Mouse (Mus musculus) heart, embryonic 13.5 days (tissue): ENCODE results near the gene Tnnt3. TPM values are rescaled to one million over a fixed set of nuclear protein-coding genes. Genes with fewer than 3 reads are reported as not detected.

Source experiments
- ATAC-seq: fragments of 200-750 bp; cut with Nextera tagmentation; 2 replicates; pipeline ENCODE4 v1.8.0; 2017; ENCODE audit warnings: moderate TSS enrichment; ENCODE audit not compliant: insufficient number of reproducible peaks, low FRiP score, low TSS enrichment; ENCODE audit errors: extremely low read depth
- H3K27ac ChIP-seq: fragments of 300-500 bp; sonication (generic); replicated peaks from 2 replicates; pipeline ENCODE4 v1.5.1; 2015; ENCODE audit warnings: moderate library complexity, mild to moderate bottlenecking, inconsistent platforms
- H3K27me3 ChIP-seq: fragments of 300-500 bp; sonication (generic); replicated peaks from 2 replicates; pipeline ENCODE4 v1.6.1; 2015; ENCODE audit warnings: mild to moderate bottlenecking, inconsistent platforms
- H3K36me3 ChIP-seq: fragments of 300-500 bp; sonication (generic); 2 replicates; pipeline ENCODE4 v1.6.1; 2015; ENCODE audit warnings: mild to moderate bottlenecking, inconsistent platforms
- H3K4me1 ChIP-seq: fragments of 300-500 bp; sonication (generic); 2 replicates; pipeline ENCODE4 v1.6.1; 2015; ENCODE audit warnings: inconsistent platforms
- H3K4me2 ChIP-seq: fragments of 300-500 bp; sonication (generic); 2 replicates; pipeline ENCODE4 v1.6.1; 2015; ENCODE audit warnings: inconsistent platforms, mild to moderate bottlenecking, moderate library complexity
- H3K4me3 ChIP-seq: fragments of 300-500 bp; sonication (generic); 2 replicates; pipeline ENCODE4 v1.5.1; 2015; ENCODE audit warnings: moderate library complexity, mild to moderate bottlenecking, inconsistent platforms
- H3K9ac ChIP-seq: fragments of 300-500 bp; sonication (generic); 2 replicates; pipeline ENCODE4 v1.6.1; 2015; ENCODE audit warnings: inconsistent platforms, mild to moderate bottlenecking, moderate library complexity
- H3K9me3 ChIP-seq: fragments of 300-500 bp; sonication (generic); 2 replicates; pipeline ENCODE4 v1.6.1; 2016; ENCODE audit warnings: inconsistent platforms
- whole genome bisulfite sequencing: fragments of 180-500 bp; shearing (Covaris S2); methylation state at CpG from one replicate; pipeline ENCODE4 v1.1.7; 2015; ENCODE audit warnings: mixed read lengths; 5-methylcytosine and 5-hydroxymethylcytosine counted together
- polyA plus RNA-seq: library from polyadenylated mRNA; unstranded; fragments of >200 nt; fragmentation: Nextera tagmentation; extraction: Ambion mirVana; gene quantifications from 2 replicates; pipeline ENCODE4 v1.2.1, GENCODE M21; 2015

Gene Tnnt3
- polyA plus RNA-seq, 1 experiment from 2014 or later = 4.0 TPM

DNA sequence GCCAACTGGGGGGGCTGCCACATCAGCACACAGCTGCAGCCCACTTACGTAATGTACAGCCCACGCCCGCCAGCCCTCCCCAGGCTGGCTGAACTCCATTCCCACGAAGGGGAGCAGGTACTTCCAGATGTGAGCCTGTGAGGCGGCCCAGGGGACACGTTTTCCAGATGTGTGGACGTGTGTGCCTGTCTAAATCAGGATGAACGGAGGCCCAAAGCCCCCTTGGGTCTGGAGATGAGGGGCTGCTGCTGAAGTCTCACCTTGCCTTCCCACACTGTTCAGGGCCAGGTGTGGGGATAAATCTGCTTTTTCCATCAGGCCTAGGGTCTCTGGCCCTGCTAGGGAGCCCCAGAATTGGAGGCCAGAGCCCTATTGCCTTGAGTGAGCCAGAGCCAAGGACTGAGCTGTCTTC, 11.9 kb upstream of the Tnnt3 start:
- Histone ChIP-seq H3K27ac (peak overlapping the region; percentile 99), H3K27me3 (no peaks in the 10 kb centered on the region), H3K4me3 (no peak overlapping the region), H3K4me2 (no peak overlapping the region), H3K9ac (peak overlapping the region; percentile 51), H3K36me3 (peaks cover 53% of the 10 kb centered on the region), H3K9me3 (no peaks in the 10 kb centered on the region), H3K4me1 (peaks cover 64% of the 10 kb centered on the region)
- ATAC-seq = no peak
- 60% methylated on average over 8 of the region's 8 CpGs for WGBS

DNA sequence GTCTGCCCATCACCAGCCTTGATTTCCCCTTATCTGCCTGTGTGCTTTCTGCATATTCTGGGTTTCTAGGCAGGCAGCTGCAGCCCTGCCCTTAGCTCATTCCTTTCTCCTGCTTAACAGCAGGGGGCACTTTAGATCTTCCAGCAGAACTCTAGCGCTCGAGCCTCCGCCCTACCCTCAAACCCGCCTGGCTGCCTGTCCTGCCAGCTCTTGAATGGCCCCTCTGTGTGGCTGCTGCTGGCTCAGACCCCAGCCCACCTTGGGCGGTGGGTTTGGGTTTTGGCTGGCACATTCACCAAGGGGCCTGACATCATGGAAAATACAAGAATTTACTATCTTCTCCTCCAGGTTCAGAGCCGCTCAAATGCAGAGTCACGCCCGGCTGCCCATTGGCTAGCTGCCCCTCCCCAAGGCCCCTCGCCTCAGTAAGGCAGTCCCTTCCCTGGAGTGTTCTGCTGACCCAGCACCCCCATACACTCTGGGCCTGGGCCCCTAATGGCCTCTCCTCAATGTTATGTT, 11.2 kb upstream of the Tnnt3 start:
- Histone ChIP-seq H3K36me3 (peaks cover 59% of the 10 kb centered on the region), H3K4me2 (peak overlapping the region; percentile 24; the same call in 1 of the 2 replicates), H3K9me3 (no peaks in the 10 kb centered on the region), H3K9ac (peak overlapping the region; percentile 72), H3K4me1 (peaks cover 58% of the 10 kb centered on the region), H3K4me3 (no peak overlapping the region), H3K27ac (peak overlapping the region; percentile 99), H3K27me3 (no peaks in the 10 kb centered on the region)
- ATAC-seq = no peak
- 22% methylated on average over 9 of the region's 9 CpGs for WGBS

DNA sequence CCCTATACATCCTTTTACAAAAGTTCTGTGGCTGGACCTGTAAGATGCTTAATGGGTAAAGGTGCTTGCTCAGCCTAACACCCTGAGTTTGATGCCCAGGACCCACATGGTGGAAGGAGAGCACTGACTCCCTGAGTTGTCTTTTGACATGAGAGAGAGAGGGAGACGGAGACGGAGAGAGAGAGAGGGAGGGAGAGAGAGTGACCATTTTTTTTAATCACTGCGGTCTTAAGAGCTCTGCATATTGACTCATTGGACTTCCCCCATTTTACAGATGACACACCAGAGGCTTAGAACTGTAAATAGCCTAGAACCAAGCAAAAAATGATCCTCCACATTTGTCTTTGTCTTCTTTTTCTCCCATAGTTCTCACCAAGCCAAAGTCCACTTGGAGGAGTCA, 10.6 kb upstream of the Tnnt3 start:
- Histone ChIP-seq H3K36me3 (peaks cover 62% of the 10 kb centered on the region), H3K9ac (peak overlapping the region; percentile 29; the same call in 1 of the 2 replicates), H3K4me1 (peaks cover 51% of the 10 kb centered on the region), H3K9me3 (no peaks in the 10 kb centered on the region), H3K27me3 (no peaks in the 10 kb centered on the region), H3K4me2 (no peak overlapping the region), H3K4me3 (no peak overlapping the region), H3K27ac (peak overlapping the region; percentile 99)
- no peak for ATAC-seq
- 72% methylated on average over 3 of the region's 3 CpGs for WGBS

DNA sequence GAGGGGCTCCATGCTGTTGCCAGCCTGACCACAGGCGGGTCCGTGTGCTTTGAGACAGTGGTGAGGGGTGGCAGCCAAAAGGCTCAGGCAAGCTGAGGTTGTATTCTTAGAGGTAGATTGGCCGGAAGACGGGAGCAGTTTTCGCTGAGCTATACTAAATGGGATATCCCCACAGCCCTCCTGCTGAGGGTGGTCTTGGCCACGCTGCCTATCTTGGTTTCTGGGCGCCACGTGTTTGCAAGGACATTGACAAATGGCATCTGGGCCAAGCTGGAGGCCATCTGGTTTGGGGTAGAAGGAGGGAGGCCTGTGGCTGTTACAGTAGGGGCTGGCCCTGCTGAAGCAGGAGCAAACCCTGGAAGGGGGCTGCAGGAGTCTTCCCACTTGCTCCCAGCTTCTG, 5.1 kb upstream of the Tnnt3 start:
- 69% methylated on average over 8 of the region's 8 CpGs for WGBS
- Histone ChIP-seq H3K27ac (peak overlapping the region; percentile 37; the same call in 1 of the 2 replicates), H3K4me2 (no peak overlapping the region)

DNA sequence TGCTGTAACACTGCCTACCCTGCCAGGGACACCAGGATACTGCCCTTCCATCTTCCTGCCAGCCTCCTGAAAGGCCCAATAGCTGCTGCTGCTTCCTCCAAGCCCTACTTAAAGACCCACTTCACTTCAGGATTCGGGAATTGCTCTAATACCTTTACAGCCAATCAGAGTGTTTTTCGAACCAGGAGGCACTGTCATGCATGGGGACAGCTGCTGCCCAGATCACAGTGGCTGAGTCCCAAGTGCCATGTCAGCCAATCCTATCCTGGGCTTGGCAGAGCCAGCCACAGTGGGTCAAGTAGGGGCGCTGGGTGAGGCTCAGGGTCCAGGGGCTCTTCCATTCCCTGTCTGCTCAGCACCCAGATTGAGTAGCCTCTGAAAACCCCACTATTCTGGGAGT, 2.5 kb upstream of the Tnnt3 start:
- Histone ChIP-seq H3K27me3 (no peaks in the 10 kb centered on the region), H3K27ac (no peak overlapping the region)
- whole genome bisulfite sequencing = 78% methylated on average over 3 of the region's 3 CpGs

More for the DNA sequence above, 5.1 kb upstream of the Tnnt3 start:
- H3K27me3 ChIP-seq = no peaks in the 10 kb centered on the region
- no peak overlapping the region for H3K4me3 ChIP-seq
- H3K36me3 ChIP-seq = peaks cover 47% of the 10 kb centered on the region
- no peak overlapping the region for H3K9ac ChIP-seq
- H3K9me3 ChIP-seq = no peaks in the 10 kb centered on the region
- H3K4me1 ChIP-seq = peaks cover 12% of the 10 kb centered on the region
- no peak for ATAC-seq

DNA sequence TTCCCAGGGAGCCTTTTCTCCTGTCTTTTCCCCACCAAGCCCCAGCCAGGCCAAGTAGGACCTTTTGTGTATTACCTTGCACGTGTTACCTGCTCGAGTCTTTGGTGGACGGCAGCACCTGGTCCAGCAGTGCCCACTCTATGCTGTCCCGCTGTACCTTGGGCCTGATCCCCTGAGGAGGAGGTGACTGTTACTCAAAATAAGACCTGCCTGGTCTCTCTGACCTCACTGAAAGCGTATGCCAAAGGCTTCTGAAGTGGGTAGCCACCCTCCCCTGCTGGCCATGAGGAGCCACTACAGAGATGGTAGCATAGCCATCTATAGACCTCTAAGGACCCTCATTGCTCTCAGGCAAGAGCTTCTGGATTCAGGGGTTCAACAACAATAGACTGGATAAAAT, 1.8 kb upstream of the Tnnt3 start:
- Histone ChIP-seq H3K4me3 (no peak overlapping the region), H3K27ac (no peak overlapping the region), H3K9me3 (no peaks in the 10 kb centered on the region), H3K4me1 (peaks cover 26% of the 10 kb centered on the region), H3K36me3 (peaks cover 15% of the 10 kb centered on the region), H3K9ac (no peak overlapping the region), H3K27me3 (no peaks in the 10 kb centered on the region), H3K4me2 (no peak overlapping the region)
- WGBS = 79% methylated on average over 5 of the region's 5 CpGs
- ATAC-seq = no peak

More for the DNA sequence above, 2.5 kb upstream of the Tnnt3 start:
- H3K36me3 ChIP-seq = peaks cover 21% of the 10 kb centered on the region
- no peak overlapping the region for H3K4me2 ChIP-seq
- H3K9ac ChIP-seq = no peak overlapping the region
- no peak for ATAC-seq
- peaks cover 26% of the 10 kb centered on the region for H3K4me1 ChIP-seq
- H3K9me3 ChIP-seq = no peaks in the 10 kb centered on the region
- H3K4me3 ChIP-seq = no peak overlapping the region

DNA sequence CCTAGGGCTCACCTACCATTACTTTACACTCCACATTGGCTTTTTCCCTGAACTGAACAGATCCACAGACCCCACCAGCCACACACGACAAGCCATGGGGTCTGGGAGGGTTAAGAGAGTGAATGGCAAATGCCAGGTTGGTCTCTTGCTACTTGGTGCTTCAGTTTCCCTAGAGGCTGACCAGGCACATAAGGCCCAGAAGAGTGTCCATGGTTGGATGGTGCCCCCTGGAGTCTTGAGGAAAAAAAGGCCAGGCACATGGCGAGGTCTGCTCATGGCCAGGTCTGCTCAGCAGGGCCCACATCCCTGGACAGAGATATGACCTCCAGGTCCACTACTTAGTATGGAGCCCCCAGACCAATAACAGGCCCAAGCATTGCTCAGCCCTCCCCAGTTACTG, 861 bp upstream of the Tnnt3 start:
- Histone ChIP-seq H3K4me1 (peaks cover 26% of the 10 kb centered on the region), H3K27me3 (no peaks in the 10 kb centered on the region), H3K4me2 (no peak overlapping the region), H3K27ac (no peak overlapping the region), H3K9ac (no peak overlapping the region), H3K9me3 (no peaks in the 10 kb centered on the region), H3K4me3 (no peak overlapping the region), H3K36me3 (peaks cover 6% of the 10 kb centered on the region; the same call in 1 of the 2 replicates)
- WGBS = 88% methylated on average over 2 of the region's 2 CpGs
- no peak for ATAC-seq

DNA sequence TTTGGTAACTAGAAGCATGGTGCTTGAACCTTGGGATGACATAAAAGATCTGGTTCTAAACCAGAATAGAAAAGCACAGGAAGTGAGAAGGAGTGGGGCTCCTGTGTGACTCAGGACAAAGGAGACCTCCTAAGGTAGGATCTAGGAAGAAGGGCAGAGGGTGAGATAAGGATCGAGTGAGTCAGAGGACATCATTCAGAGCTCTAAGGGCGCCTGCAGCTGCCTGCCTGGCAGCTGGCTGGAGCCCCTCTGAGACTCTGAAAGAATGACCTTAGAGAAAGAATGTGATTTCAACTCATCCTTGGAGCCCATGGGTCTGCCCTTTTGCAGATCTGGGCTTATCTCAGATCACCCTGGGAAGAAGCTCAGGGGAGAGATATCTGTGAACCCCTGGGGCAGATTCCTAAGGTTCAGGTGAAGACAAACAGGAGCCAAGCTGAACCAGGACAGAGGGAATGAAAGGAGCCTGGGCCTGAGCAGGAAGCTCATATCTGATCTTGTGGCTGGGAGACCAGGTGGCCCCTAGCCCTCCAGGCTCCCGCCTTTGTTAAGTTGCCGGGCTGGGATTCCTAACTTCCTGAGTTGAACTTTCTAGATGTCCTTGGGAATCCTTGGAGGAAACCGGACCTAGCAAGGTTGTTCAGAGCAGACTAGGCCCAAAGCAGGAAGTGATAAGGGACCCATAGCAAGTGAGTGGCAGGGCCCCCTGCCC, 530 bp downstream of the Tnnt3 start:
- H3K27me3 ChIP-seq = no peaks in the 10 kb centered on the region
- no peak overlapping the region for H3K9ac ChIP-seq
- 30% methylated on average over 5 of the region's 5 CpGs for WGBS
- H3K27ac ChIP-seq = peak overlapping the region; percentile 63
- peaks cover 6% of the 10 kb centered on the region; the same call in 1 of the 2 replicates for H3K36me3 ChIP-seq
- peaks cover 22% of the 10 kb centered on the region for H3K4me1 ChIP-seq
- no peaks in the 10 kb centered on the region for H3K9me3 ChIP-seq
- no peak overlapping the region for H3K4me2 ChIP-seq
- no peak overlapping the region for H3K4me3 ChIP-seq
- no peak for ATAC-seq

DNA sequence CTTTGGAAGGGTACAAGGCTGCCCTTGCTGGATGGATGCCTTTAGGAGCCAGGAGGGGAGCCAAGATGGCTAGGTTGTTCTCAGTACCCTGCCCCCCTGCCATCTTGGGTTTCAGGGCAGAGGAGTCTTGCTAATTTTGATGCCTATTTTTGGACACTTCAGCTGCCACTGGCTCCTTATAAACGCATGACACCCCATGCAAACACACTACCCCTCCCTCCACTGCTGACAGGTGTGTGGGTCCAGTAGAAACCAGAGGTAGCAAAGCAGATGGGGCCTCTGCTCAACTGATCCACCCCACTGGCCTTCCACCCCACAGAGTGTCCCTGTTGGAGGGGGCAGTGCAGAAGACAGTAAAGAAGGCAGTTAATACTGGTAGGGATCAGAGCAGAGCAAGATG, 1.4 kb downstream of the Tnnt3 start:
- Histone ChIP-seq H3K27me3 (no peaks in the 10 kb centered on the region), H3K4me2 (no peak overlapping the region), H3K4me3 (no peak overlapping the region), H3K27ac (peak overlapping the region; percentile 63), H3K9me3 (no peaks in the 10 kb centered on the region), H3K9ac (no peak overlapping the region), H3K36me3 (no peaks in the 10 kb centered on the region), H3K4me1 (peaks cover 22% of the 10 kb centered on the region)
- 57% methylated on average over 1 of the region's 1 CpGs for WGBS
- no peak for ATAC-seq

DNA sequence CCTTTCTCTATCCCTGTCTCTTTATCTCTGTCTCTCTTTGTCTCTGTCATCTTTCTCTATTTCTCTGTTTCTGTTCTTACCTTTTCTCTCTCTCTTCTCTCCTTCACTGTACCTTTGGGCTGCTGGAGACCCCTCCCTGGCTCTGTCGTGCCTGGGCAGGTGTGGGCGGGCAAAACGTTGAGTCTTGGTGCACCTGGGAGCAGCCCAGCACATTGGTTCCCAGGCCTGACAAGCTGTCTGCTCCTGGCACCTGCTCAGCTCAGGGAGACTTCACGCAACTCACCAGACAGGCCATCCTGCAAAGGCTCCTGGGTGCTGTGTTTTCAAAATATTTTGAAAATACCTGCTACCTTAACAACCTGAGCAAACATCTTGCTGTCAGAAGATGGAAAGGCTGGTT, 4.6 kb downstream of the Tnnt3 start:
- H3K4me3 ChIP-seq = no peak overlapping the region
- H3K4me2 ChIP-seq = no peak overlapping the region
- peaks cover 42% of the 10 kb centered on the region for H3K4me1 ChIP-seq
- no peaks in the 10 kb centered on the region for H3K9me3 ChIP-seq
- H3K36me3 ChIP-seq = no peaks in the 10 kb centered on the region
- WGBS = 75% methylated on average over 4 of the region's 4 CpGs
- no peak overlapping the region for H3K9ac ChIP-seq
- no peaks in the 10 kb centered on the region for H3K27me3 ChIP-seq
- no peak overlapping the region for H3K27ac ChIP-seq
- ATAC-seq = no peak

DNA sequence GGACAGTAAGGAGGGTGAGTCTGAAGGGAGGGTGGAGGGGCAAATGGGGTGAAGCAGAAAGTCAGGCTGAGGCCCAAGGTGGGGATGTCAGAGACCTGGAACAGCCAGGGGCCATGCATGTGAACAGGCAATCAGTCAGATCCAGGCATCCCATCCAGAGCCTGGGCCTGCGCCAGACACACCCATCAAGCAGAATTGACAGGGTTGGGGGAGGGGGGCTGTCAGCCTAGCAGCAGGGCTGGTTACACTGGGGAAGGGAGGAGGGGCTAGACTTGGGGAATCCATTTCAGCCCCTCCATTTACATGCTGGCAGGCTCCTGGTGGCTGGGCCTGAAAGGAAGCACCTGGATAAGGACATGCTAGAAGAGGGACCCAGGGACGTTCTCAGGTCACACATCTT, 7.3 kb downstream of the Tnnt3 start:
- Histone ChIP-seq H3K9ac (peak overlapping the region; percentile 26), H3K4me3 (no peak overlapping the region), H3K9me3 (no peaks in the 10 kb centered on the region), H3K4me2 (no peak overlapping the region), H3K27ac (no peak overlapping the region; the same call in 1 of the 2 replicates), H3K27me3 (no peaks in the 10 kb centered on the region), H3K4me1 (peaks cover 43% of the 10 kb centered on the region), H3K36me3 (no peaks in the 10 kb centered on the region)
- no peak for ATAC-seq
- 19% methylated on average over 2 of the region's 2 CpGs for WGBS

DNA sequence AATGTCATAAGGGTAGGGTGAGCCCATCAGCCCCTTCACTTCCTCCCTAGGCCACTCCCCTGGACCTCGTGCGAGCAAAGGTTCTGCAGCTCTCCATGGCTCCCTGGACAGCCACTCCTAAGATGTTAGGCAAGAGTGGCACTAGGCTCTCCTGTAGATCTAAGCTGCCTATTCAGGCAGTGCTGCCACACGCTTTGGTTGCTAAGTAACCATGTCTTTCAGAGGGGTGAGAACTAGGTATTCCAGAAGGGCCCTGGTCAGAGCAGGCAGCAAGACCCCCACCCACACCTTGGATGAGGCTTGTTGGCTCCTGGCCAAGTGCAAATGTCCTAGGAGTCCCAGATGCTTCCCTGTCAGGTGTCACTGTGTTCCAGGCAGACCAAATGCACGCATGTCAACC, 7.9 kb downstream of the Tnnt3 start:
- H3K4me1 ChIP-seq = peaks cover 45% of the 10 kb centered on the region
- no peaks in the 10 kb centered on the region for H3K36me3 ChIP-seq
- peak overlapping the region; percentile 26; the same call in 1 of the 2 replicates for H3K9ac ChIP-seq
- 44% methylated on average over 4 of the region's 4 CpGs for WGBS
- no peak for ATAC-seq
- no peak overlapping the region for H3K4me3 ChIP-seq
- H3K27ac ChIP-seq = peak overlapping the region; percentile 13; the same call in 1 of the 2 replicates
- H3K27me3 ChIP-seq = no peaks in the 10 kb centered on the region
- H3K4me2 ChIP-seq = no peak overlapping the region
- no peaks in the 10 kb centered on the region for H3K9me3 ChIP-seq
